Mouse (Mus musculus): ENCODE data around the gene Cd300a. TPM values are rescaled to one million over a fixed set of nuclear protein-coding genes. Genes with fewer than 3 reads are reported as not detected.
A peak's percentile ranks its signal among the peaks of the same experiment; 100 is the strongest.

The Cd300a gene
- 100 and 105 TPM in 2 replicates for total RNA-seq (2017)

GRCm38 (mm10) chr11:114889991-114890518 is at the start of gene Cd300a:
TSS of gene Cd300a (plus strand) at chr11:114890041.
- ATAC-seq (ENCODE audit: extremely low read depth, insufficient number of reproducible peaks, low FRiP score, poor library complexity, severe bottlenecking), result peak; percentile 79

DNA sequence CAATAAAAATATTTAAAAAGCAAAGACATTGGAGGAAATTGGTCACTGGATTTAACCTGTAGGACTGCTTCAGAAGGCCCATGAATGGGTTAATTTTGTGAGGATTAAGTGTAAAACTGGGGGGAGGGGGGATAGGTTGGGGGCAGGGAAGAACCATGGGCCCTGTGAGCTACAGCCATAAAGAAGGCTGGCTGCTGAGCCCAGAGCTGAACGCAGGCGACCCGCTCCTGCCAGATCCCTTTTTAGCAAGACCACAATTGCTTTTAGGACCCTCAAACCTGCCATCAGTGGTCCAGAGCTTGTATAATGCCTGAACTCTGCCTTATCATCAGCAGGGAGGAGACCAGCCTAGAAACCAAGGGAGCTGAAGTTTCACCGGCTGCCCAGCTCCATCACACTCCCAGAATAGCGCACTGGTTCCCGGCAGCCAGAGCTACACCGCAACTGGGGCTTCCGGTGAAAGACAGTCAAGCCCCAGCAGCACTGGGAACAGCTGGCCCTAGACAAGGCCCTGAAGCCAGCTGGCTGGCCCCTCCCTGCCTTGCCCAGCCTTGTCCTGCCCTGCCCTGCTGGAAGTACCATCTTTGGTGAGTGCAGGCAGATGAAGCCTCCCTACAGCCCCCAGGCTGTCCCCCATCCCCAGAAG is 45.9 kb upstream of the Cd300a start:
- no peak for ATAC-seq (ENCODE audit: extremely low read depth, insufficient number of reproducible peaks, low FRiP score, poor library complexity, severe bottlenecking)

- no peak for ATAC-seq (ENCODE audit: extremely low read depth, insufficient number of reproducible peaks, low FRiP score, poor library complexity, severe bottlenecking)
Measured at GRCm38 (mm10) chr11:114844464-114845220, 45.2 kb upstream of the Cd300a start.

- no peak for ATAC-seq (ENCODE audit: extremely low read depth, insufficient number of reproducible peaks, low FRiP score, poor library complexity, severe bottlenecking)
Measured at GRCm38 (mm10) chr11:114846336-114846735, 43.5 kb upstream of the Cd300a start.

DNA sequence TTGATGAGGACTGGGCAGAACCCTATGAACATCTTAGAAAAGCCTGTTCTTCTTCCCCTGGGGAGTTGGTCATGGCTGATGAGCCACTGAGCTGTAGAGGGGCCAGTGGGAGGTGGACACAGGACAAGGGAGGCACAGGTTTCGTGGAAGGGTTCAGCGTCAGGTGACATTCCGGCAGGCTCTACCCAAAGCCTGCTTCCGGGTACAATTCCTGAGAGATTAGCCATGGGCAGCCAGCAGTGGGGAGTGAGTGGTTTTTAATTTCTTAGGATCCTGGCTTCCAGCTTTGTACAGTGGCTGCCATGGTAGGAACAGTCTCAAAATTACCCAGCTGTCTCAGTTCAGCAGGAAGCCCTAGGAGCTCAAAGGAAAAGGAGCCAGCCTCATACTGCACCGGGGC is 42.8 kb upstream of the Cd300a start:
- no peak for ATAC-seq (ENCODE audit: extremely low read depth, insufficient number of reproducible peaks, low FRiP score, poor library complexity, severe bottlenecking)

DNA sequence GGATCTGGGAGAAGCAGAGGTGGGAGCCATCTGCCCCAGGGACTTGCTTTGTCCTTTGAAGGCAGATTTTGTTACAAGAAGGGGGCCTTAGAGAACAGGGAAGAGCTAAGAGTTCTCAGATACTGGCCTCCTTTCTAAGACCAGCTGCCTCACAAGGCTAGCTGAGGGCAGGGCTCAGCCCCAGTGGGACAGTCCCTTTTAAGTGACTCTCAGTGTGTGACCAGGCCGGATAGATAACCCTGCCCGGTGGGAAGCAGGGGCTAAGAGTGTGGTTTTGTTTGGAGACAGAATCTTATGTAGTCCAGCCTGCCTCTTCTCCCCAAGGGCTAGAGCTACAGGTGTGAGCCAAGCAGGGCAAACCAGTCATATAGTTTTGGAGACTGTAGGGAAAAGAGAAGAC is 40.3 kb upstream of the Cd300a start:
- no peak for ATAC-seq (ENCODE audit: extremely low read depth, insufficient number of reproducible peaks, low FRiP score, poor library complexity, severe bottlenecking)

- ATAC-seq (ENCODE audit: extremely low read depth, insufficient number of reproducible peaks, low FRiP score, poor library complexity, severe bottlenecking), result no peak
Measured at GRCm38 (mm10) chr11:114850066-114850451, 39.8 kb upstream of the Cd300a start.

- ATAC-seq (ENCODE audit: extremely low read depth, insufficient number of reproducible peaks, low FRiP score, poor library complexity, severe bottlenecking), result no peak
Measured at GRCm38 (mm10) chr11:114850452-114851268, 39.2 kb upstream of the Cd300a start, which contains the start of gene Gprc5c. TSS of gene Gprc5c (plus strand) at chr11:114851152.

GRCm38 (mm10) chr11:114851269-114851607 is 38.6 kb upstream of the Cd300a start:
- ATAC-seq (ENCODE audit: extremely low read depth, insufficient number of reproducible peaks, low FRiP score, poor library complexity, severe bottlenecking), result no peak

DNA sequence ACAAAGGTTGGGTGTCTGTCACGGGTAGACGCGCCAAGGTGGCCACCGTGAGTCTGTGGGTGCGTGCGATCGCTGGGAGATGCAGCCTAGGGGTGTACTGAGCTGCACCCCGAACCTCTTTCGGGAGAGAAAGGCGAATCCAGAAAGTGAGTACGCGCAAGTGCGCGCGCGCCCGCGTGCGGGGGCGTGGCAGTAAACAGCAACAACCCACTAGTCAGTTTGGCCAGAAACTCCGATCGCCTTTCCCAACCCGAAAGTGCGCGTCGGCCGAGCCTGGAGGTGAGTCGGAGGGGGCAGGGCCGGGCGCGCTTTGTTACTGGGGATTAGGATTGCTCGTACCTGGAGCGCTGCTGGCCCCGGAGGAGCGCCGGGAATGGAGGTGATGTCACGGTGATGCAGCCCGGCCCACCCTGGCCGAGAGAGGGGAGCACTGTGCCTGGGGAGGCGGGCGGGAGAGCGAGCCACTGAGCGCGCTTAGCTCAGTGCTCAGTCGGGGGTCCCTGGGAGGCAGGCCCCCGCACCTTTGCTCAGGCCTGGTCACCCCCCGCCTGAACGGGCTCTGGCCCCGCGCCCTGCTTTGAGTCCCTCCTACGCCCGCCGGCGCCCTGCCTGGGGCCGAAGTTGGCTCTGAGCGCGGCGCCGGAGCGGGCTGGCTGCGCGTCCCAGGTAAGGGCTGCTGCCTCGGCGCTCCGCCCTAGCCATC is 38.1 kb upstream of the Cd300a start:
- ATAC-seq (ENCODE audit: extremely low read depth, insufficient number of reproducible peaks, low FRiP score, poor library complexity, severe bottlenecking), result no peak

- no peak for ATAC-seq (ENCODE audit: extremely low read depth, insufficient number of reproducible peaks, low FRiP score, poor library complexity, severe bottlenecking)
Measured at GRCm38 (mm10) chr11:114852311-114853173, 37.3 kb upstream of the Cd300a start.

DNA sequence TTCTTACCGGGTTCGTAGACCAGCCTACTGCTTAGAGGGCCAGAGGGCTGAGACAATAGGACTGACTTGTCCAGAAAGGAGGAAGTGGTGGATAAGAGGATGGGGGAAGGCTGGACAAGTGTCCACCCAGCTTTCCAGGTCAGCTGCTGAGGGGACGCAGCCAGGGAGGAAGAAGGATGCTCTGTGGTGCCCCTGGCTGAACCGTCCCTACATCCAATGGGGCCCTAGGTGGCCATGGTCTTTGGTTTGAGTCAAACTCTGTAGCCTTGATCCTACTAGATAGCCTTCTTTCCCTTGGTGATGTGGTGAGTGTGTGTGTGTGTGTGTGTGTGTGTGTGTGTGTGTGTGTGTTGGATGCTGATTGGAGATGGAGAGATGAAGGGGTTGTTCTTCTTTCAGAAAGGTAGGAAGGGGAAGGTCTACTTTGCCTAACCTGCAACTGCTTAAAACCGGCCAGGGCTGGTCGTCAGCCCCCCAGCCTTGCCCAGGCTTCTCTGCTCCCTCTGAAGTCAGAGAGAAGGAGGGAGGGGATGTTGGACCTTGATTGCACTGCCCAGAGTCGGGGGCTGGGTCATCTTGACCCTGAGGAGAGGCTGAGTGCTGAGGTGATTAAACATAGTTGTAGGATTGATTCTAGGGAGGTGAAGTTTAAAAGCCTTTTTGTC is 36.5 kb upstream of the Cd300a start:
- no peak for ATAC-seq (ENCODE audit: extremely low read depth, insufficient number of reproducible peaks, low FRiP score, poor library complexity, severe bottlenecking)

GRCm38 (mm10) chr11:114854581-114854980 is 35.3 kb upstream of the Cd300a start:
- no peak for ATAC-seq (ENCODE audit: extremely low read depth, insufficient number of reproducible peaks, low FRiP score, poor library complexity, severe bottlenecking)

- no peak for ATAC-seq (ENCODE audit: extremely low read depth, insufficient number of reproducible peaks, low FRiP score, poor library complexity, severe bottlenecking)
Measured at GRCm38 (mm10) chr11:114856125-114856524, 33.7 kb upstream of the Cd300a start.

- ATAC-seq (ENCODE audit: extremely low read depth, insufficient number of reproducible peaks, low FRiP score, poor library complexity, severe bottlenecking), result peak; percentile 80
Measured at GRCm38 (mm10) chr11:114858641-114859040, 31.2 kb upstream of the Cd300a start.

DNA sequence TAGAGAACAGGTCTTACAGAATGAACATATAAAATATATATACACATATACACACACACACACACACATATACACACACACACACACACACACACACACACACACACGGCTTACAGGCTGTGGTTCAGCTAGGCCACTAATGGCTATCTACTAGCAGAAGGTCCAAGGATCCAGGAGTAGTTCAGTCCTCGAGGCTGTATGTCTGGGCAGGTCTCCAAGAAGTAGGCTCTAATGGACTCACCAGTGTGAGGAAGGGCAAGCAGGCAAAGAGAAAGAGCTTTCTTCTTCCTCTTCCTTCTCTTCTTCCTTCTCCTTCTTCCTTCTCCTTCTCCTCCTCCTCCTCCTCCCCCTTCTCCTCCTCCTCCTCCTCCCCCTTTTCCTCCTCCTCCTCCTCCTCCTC is 28.8 kb upstream of the Cd300a start:
- ATAC-seq (ENCODE audit: extremely low read depth, insufficient number of reproducible peaks, low FRiP score, poor library complexity, severe bottlenecking), result no peak

DNA sequence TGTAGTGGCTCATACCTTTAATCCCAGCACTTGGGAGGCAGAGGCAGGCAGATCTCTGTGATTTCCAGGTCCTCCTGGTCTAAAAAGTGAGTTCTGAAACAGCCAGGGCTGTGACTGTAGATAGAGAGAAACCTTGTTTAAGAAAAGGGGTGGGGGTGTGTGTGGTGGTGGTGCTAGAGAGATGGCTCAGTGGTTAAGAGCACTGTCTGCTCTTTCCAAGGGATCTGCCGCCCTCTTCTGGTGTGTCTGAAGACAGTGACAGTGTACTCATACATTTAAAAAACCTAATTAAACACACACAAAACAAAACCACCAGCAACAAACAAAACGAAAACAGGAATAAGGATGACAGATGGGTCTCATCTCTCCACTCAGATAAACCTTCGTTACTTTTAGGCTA is 27.2 kb upstream of the Cd300a start:
- no peak for ATAC-seq (ENCODE audit: extremely low read depth, insufficient number of reproducible peaks, low FRiP score, poor library complexity, severe bottlenecking)

Measured in neutrophil, adult 5-6 weeks (primary cell).